Mouse (Mus musculus) cerebellum, postnatal 36 days (tissue): ENCODE results near the gene Rabl3.
A peak's percentile ranks its signal among the peaks of the same experiment; 100 is the strongest.

ENCODE experiments used
- DNase-seq, 2 experiments: peaks; one replicate each; pipeline ENCODE4 v3.0.0; 2021 to 2022; ENCODE audit warnings: mixed read lengths in 2 of 2

The Rabl3 gene

DNA sequence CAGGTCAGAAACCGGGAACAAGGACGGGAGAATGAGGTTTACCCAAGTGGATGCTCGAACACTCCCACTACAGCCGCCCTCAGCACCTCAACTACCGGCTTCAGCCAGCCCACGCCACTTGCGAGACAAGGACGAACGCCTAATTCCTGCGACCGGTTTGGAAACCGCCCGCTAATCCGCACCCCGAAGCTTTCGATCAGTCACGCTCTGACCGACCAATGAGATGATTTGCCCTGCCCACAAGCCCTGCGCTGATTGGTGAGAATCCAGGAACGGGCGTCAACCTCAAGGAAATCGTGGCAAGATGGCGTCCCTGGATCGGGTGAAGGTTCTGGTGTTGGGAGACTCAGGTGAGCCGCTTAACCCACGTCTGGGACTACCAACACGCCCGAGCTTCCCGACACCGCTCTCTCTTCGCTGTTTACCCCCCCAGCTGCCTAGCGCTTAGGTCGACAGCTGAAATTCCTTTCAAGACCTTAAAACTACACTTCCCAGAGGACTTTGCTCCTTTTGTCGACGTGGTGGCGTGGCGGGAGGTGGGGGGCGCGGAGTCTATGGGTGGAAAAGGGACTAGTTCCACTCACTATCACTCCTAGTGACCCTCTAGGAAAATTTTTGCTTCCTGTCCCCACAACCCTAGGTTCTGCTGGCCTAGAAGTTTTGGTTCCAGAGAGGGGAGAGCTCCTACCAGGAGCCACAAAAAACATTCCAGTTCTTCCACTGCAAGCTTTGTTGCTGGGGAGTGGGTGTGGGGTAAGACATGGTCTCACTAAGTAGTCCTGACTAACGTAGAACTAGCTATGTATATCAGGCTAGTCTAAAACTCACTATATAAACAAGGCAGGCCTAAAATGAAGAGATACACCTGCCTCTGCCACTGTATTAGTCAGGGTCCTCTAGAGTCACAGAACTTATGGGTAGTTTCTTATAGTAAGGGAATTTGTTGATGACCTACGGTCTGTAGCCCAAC lies at the start of gene Rabl3, which contains the start of gene Gtf2e1:
Gene Rabl3 (plus strand): TSS at position 275 of the 970 bp plus-strand sequence.
Gene Gtf2e1 (minus strand): TSS at position 179 of the 970 bp plus-strand sequence.
- DNase-seq = peak; percentile 97 to 99

DNA sequence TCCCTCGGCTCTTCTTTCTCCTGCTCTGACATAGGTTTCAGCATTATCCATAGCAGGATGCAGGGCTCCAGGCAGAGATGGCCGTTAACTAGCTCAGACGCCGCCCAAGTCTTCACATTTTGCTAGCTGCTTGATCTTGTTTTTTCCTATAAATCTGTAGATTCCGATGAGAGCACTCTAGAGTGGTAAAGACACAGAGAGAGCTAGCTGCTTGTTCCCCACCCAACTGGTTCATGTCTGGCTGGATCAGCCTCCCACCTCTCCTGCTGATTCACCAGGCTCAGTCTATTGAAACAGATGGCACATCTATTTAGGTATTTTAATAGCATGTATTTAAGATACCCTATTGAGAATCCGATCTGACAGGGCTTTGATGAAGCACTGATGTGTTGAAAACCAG lies 44.7 kb upstream of the Rabl3 start:
- DNase-seq = peak; percentile 18 to 44

DNA sequence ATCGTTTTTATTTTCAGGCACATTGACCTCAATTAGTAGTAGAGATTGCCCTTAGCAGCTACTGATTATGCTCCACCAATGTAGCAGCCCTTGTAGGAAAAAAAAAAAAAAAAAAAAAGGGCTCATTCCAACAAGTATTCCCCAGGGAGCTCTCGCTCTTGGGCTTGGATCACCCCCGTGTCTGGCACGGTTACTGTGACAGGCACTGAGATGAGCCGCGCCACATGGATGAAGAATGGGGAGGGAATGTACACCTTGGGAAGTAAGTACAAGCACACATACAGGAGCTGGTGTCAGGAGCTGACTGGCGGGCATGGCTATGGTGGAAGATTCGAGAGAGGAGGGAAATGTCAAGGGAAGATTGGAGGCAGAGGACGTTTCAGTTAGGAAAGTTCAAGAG lies 41.1 kb upstream of the Rabl3 start:
- DNase-seq = no peak

DNA sequence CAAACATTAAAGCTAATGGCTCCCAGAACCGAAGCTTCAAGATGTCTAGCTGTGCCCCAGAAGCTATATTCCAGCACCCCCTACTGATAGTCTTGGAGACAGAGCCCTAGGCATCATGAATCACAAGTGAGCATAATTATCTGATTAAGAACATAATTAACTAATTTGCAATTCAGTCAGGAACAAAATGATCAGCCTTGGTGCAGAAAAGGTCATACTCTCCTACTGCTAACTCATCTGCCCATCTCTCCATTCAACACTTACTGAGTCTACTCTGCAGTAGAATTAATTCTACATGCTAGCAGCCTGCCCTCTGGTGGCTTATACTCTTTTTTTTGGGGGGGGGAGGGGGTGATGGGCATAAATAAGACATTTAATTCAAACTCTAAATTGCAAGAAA lies 35.2 kb upstream of the Rabl3 start:
- no peak for DNase-seq

DNA sequence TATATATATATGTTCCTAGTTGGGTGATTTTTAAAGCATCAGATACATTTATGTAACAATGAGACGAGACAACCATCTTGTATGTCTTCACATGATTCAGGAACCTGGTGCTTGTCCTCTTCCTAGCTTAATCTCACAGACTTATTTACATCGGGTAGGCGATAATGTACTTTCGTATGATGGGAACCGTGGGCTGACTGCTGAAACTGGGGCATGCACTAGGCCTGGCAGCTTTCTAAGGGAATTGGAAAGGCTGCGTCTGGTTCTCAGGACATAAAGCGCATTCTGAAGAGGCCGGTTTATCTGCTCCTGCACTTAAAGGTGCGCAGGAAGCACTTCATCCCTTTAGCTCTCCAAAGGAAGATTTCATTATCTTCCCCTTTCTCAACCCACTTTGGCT lies 32.9 kb upstream of the Rabl3 start:
- DNase-seq = no peak

DNA sequence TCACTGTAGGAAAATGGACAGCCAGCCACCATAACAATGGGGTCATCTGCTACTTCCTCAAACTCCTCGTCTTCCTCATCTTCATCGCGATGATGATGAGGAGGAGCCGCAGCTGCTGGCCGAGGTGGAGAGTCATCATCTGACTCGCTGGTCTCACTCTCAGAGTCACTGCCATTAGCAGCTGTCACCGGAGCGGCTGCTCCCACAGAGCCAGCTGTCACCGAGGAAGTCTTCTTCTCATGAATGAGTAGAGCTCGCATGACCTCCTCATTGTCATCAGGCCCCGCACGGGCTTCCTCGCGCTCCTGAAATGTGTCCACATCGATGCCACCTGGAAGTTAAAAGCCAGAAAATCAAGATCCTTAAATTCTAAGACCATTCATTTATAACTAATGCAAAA lies 28.2 kb upstream of the Rabl3 start:
- no peak for DNase-seq

DNA sequence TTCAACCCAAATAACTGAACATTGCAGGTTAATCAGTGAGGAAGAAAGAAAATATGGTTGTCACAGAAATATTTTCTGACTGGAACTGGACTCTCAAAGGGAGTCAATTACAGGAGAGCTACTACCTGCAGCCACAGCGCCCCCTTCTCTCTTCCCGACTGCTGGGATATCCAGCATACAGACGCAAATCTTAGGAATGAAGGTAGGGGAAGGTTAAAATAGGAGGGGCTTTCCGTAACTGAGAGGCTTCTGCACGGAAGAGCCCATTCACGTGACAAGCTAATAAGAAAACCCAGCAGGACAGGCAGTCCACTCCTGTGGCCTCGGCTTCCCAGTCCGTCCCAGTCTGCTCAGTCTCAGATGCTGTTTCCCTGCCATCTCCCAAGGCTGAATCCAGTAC lies 25.0 kb upstream of the Rabl3 start:
- DNase-seq = no peak

DNA sequence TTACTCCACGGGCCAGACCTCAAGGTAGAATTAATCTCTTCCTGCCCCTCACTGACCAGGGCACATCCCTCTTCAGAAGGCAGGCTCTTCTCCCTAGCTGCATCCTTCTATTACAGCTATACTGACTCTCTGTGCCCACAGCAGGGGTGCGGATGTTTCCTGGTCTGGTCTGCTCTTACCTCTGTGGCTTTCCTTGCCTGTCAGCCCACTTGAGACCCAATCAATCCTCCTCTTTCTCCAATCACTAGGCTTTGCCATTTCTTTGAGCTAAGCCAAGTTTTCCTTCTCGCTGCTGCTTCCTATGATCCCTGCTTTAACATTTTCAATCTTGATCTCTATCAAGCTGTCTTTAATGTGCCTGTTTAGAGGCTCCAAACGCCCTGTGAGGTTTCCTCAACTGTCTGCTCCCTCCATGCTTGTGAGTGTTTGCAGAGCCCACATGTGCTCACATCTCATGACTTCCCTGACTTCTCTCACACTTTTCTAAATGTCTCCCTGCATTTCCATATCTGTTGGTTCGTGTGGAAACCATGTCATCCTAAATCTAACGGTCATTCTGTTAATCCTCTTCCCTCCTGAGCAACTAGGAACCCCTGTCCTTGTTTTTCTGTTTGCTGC lies 23.2 kb upstream of the Rabl3 start:
- DNase-seq = no peak

DNA sequence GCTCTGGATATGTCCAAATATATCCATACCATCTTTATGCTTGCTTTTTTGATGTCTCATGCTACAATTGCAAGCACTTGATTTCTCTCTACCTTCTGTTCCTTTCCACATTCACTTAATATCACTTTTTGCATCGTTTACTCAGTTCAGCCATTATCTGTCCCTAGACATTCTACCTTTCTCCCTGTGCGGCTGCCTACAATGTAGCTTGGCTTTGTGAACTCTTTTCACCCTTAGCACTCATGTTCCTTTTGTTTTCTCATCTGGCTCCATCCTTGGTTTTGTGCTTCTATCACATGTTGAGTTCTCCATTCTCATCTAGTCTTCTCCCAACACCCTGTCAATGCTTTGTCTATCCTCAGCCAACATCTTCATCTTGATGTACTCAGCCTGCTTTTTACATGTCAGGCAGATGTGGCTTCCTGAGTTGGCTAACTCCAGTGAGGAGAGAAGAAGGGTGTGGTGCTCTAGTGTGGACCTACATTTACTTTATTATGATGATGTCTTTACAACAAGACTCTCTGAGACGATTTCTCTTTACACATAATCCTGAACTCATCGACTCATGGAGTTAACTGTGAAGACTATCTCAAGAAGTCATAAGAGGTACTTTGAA lies 22.0 kb upstream of the Rabl3 start:
- no peak for DNase-seq

DNA sequence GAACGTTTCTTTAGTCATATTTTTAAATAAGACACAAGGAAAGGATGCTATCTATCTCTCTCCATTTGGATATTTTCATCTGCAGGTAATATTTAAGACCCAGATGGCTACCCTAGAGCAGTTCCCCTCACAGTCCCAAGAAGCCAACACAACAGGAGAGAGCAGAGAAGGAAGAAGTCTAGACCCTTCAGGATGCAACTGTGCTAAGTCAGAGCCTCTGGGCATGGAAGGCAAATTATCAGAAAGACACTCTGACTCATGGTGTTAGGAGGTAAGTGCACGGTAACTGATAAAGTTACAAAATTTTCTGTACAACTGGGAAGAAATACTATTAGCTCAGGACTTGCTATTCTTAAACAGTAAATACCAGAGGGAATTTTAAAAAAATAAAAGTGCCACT lies 21.0 kb upstream of the Rabl3 start:
- no peak for DNase-seq

DNA sequence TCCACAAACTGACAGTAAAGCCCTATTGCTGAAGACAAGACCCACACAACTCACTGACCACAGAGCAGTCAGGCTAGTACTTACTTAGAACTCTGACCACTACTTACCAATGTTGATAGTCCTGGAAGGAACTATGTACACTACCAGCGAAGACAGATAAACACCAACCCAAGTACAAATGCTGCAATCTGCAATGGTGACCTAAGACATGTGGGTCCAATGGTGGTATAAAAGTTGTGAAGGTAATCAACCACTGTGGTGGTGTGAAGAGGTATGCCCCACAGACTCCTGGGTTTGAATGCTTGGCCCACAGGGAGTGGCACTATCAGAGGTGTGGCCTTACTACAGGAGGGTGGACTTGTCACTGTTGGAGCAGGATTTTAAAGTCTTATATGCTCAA lies 20.0 kb upstream of the Rabl3 start:
- DNase-seq = no peak

DNA sequence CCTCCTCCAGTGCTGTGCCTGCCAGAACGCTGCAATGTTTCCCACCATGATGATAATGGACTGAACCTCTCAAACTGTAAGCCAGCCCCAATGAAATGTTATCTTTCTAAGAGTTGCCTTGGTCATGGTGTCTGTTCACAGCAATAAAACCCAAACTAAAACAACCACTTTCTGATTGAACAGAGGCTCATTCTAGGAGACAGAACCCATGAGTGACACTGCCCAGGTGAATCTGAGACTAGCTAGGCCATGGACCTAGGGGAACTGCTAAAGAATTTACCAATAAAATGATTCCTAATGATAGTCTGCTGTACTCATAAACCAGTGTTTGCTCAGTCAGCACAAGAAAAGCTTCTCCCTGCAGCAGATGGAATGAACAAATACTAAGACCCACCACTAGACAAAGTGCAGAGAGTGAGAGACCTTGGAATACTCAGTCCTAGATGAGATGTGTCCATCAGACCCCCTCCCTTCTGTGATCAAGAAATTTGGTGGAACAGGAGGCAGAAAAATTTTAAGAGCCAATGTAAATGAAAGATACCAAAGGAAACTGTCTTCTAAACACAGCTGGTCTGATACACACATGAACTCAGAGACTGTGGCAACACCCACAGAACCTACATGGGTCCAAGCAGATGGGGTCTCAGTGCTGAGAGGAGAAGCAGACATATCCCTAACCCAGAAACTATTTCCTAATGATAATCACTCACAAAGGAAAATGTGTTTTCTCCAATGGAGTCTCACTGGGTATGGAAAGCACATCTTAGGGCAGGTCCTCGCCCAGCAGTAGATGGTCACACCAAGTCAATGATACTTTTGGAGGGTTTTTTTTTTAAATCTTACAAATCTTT lies 19.3 kb upstream of the Rabl3 start:
- no peak for DNase-seq

DNA sequence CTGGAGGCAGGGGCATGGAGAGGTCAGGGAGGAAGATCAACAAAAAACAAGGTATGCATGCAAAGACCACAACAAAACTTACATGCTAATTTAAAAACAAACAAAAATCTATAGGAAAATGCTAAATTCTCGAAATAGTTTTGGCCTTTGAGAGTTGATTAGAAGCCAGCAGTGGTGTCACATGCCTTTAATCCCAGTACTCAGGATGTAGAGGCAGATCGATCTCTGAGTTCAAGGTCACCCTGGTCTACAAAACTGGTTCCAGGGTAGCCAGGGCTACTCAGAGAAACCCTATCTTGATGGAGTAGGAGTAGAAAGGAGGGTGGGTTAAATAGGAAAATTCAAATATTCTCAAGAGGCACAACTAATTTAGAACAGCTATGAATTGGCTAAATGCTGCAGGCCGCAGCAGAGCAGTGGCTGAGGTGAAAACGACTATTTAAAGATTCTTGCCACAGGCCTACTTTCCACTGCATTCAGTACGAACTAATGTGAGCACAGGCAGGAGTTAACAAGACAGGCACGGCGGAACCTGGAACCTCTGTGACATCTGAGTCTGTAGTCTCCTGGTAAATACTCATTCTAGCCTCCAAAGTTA lies 17.5 kb upstream of the Rabl3 start:
- DNase-seq = no peak

DNA sequence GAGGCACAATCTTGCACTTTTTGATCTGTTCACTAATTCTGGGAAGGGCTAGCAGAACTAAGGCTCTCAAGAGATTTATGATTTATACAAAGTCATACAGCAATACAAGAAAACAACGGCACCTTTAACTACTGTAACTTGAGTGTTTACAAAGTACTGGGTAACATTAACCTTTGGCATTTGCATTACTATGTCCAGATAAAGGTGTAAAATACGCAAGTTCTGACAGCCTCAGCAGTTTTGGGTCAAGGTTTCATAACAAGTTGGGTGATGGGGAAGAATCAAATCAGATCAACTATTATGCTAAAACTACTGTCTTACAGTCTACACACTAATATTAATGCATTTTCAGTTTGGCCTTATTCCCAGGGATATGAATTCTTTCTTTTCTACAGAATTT lies 14.6 kb upstream of the Rabl3 start:
- no peak for DNase-seq

DNA sequence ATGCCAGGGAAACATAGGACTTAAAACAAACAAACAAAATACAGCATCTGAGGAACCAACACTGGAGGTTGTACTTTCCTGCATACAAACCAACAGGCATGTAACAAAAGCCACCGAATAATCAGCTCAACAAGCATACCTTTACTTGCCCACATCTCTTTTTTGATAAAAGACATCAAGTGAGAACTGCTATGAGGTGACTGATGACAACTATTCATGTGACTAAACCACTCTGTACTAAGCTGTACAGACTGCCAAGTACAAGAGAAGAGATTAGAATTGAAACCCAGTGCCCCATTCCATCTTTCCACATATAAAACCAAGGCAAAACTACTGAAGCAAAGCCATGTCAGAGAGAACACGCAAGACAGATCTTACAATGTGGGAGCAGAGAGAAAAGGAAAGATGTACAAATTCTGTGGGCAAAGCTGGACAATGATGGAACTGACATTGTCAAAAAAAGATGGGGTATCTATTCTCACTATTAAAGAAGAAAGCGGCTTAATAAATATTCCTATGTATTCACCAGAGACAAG lies 12.9 kb upstream of the Rabl3 start:
- DNase-seq = no peak

DNA sequence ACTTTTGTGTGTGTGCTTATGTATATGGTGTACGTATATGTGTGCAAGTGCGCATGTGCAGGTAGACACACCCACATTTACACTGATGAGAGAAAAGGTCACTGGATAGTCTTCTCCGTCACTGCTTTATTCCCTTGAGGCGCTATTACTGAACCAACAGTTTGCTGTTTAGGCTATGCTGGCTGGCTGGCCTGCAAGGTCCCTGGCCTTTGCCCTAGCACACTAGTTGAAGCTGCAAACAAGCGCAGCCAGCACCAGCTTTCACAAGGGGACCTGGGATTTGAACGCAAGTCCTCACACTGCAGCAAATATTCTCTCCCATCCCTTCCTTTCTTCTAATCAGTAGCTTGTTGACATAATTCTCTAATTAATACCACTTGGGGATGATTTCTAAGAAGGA lies 9.5 kb upstream of the Rabl3 start:
- DNase-seq = no peak

DNA sequence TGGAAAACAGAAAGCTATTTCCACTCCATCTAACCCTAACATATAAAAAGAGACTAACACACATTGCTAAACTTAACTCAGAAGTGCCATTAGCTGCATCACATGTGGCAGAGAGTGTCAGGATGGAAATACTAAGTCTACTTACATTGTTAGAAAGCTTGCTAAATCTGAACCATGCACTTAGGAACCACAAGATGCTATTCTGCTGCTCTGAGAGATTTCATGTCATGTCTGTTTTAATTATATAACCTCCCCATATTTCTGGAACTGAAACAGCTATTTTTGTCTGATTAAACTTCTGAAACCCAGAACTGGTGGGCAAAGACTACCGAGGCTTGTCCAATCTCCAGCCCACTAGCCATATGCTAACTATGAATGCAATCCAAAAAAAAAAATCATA lies 7.6 kb upstream of the Rabl3 start:
- no peak for DNase-seq

DNA sequence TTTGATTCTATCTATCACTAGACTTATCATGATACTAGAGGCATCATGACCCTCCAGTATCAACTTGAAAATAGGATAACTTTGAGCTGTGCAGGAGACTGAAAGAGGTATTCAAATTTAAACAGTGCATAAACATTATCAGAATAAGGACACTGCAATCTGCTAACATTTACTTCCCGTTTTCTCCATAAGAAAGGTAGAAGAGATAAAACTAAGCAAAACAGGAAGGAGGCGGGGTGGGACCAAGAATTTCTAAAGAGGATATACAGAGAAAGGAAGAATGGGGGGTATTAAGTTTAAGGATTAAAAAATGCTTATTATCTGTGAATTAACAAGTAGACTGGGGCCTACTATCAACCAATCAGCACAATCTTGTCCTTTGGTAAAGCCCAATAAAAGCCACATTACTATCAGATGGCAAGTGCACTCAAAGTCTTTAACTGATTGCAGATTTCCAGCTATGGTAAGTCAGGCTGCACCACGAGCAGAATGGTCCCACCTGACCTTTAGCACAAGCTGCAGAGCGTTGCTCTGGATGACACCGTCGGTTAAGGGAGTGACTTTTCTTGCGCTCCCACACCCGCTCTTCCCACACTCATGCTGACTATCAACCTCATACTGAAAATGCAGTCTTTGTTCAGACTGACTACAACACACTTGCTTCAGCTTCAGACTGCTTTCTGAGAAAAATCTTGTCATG lies 6.2 kb upstream of the Rabl3 start:
- DNase-seq = no peak

DNA sequence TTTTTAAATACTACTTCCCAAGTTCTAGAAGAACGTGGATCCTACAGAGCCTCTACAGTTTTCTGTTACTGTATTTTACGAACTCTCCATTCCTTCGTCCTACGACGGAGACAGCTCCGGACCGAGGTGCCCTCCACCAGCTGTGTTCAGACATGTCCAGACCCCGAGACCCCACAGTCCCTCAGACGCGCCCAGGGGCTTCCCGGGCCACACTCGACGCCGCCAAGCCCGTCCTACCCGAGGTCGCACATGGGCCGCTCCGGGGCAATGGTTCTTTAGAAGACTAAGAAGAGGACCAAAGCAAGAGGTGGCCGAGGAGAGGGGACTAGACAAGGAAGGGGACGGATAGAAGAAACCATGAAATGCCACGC lies 460 bp upstream of the Rabl3 start:
- DNase-seq = no peak

DNA sequence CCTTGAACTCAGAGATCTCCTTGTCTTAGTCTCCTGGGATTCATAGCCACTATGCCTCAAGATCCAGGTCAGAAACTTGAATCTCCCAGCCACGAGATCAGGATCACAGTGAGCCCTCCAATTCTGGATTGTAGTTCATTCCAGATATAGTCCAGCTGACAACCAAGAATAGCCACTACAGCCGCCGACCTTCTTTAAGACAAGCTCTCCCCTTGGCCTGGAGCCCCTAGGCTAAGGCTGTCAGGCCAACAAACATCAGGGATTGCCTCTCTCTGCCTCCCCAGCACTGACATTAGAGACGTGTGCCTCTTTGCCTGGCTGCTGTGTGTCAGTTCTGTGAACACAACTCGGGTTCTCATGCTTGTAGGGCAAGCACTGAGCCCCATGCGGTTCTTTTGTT lies 1.1 kb downstream of the Rabl3 start:
- DNase-seq = no peak

DNA sequence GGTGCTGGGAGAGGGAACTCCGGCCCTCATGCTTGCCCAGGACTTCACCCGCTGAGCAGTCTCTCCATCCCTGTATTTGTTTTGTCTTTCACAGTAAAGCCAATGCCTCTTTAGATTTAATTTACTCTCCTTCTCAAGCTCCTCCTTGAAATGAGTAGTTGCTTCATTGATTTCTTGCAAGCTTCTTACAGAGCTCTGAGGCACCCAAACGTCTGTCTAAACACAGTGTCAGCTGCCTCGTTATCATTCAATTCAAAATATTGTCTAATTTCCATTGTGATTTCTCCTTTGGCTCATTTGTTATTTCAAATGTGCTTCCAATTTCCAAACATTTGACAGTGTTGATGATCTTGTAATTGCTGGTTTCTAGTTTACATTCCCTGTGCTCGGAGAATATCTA lies 6.6 kb downstream of the Rabl3 start:
- no peak for DNase-seq

DNA sequence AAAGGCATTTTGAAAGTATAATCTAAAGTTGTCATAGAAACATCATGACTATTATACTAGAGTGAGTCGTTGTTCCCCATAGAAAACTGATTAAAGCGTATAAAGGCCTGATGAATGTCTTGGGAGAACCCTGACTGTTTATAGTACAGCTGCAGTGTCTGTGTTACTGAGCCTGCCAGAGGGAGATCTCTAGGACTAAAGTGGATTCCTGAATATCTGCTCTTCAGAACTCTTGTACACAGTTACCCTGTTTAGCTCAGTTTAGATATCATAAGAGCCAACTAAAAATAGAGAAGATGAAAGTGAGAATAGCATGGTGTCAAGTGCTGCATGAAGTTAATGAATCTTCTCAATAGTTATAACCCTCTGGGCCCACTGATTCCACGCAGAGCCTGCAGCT lies 10.6 kb downstream of the Rabl3 start:
- DNase-seq = no peak
